Mouse (Mus musculus): Measurements from ENCODE around the gene Nfia. TPM values are rescaled to one million over a fixed set of nuclear protein-coding genes. Genes with fewer than 3 reads are reported as not detected.

The Nfia gene
- polyA plus RNA-seq, 1 experiment from 2014 or later, result 54.3 TPM

DNA sequence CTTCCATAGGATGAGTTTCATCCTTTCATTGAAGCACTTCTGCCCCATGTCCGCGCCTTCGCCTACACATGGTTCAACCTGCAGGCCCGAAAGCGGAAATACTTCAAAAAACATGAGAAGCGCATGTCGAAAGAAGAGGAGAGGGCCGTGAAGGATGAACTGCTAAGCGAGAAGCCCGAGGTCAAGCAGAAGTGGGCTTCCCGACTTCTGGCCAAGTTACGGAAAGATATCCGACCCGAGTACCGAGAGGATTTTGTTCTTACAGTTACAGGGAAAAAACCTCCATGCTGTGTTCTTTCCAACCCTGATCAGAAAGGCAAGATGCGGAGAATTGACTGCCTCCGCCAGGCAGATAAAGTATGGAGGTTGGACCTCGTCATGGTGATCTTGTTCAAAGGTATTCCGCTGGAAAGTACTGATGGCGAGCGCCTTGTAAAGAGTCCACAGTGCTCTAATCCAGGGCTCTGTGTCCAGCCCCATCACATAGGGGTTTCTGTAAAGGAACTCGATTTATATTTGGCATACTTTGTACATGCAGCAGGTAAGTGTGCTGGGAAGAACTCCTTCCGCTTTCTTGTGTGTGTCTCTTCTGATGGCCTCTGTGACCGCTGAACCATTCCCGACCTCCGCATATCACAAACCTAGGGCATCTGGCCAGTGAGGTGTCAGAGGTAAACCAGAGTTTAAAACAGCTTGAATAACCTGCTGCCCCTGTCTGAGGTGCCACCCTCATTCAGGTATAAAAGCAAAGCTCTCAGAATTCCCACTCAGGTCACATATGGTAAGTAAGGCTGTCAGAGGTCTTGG, 10.7 kb downstream of the Nfia start:
- no peak for ATAC-seq (ENCODE audit: insufficient number of reproducible peaks, insufficient read depth, low FRiP score, low read depth)
- H3K4me2 ChIP-seq (ENCODE audit: low read length), result no peak overlapping the region
- no peak overlapping the region for H3K27ac ChIP-seq (replicated peaks in 1 of 2; ENCODE audit: control insufficient read depth in 1 of 2, insufficient read depth in 1 of 2, low read depth in 2 of 2, low read length in 2 of 2)
- H3K36me3 ChIP-seq (ENCODE audit: control insufficient read depth, insufficient read depth, low read length), result peaks cover 48% of the 10 kb centered on the region
- no peak overlapping the region for H3K9ac ChIP-seq (ENCODE audit: low read length)
- peaks cover 0 to 5% of the 10 kb centered on the region in 2 experiments; a peak in 2 of 4 replicates for H3K4me1 ChIP-seq (ENCODE audit: control insufficient read depth in 2 of 2, insufficient read depth in 2 of 2, low read length in 2 of 2)
- H3K9me3 ChIP-seq (ENCODE audit: control insufficient read depth, low read length), result no peaks in the 10 kb centered on the region
- no peaks in the 10 kb centered on the region for H3K27me3 ChIP-seq (ENCODE audit: control insufficient read depth, insufficient read depth, low read length)
- 92% methylated on average over 26 of the region's 26 CpGs for WGBS
- H3K4me3 ChIP-seq (ENCODE audit: control insufficient read depth in 1 of 2, insufficient read depth in 1 of 2, low read depth in 1 of 2, low read length in 2 of 2), result no peak overlapping the region

DNA sequence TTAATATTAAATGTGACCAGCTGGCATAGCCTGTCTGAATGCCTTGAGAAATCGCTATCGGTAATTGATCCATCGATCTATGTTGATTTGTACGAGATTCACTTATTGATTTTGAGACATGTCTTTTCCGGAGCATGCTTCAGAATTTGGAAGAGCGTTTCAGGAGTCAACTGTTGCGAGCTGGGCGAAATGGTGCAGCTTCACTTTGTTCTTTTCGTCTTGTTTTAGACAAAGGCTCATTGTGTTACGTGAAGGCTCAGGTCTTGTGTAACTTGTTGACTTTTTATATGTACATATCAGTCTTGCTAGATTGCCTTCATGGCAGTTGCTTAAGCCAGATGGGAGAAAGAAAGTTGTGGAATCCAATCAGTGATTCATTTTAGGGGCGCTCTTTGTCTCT, 11.7 kb downstream of the Nfia start:
- Histone ChIP-seq H3K9ac (ENCODE audit: low read length) (no peak overlapping the region), H3K9me3 (ENCODE audit: control insufficient read depth, low read length) (no peaks in the 10 kb centered on the region), H3K27me3 (ENCODE audit: control insufficient read depth, insufficient read depth, low read length) (no peaks in the 10 kb centered on the region), H3K36me3 (ENCODE audit: control insufficient read depth, insufficient read depth, low read length) (peaks cover 48% of the 10 kb centered on the region), H3K4me3 (ENCODE audit: control insufficient read depth in 1 of 2, insufficient read depth in 1 of 2, low read depth in 1 of 2, low read length in 2 of 2) (no peak overlapping the region), H3K4me1 (ENCODE audit: control insufficient read depth in 2 of 2, insufficient read depth in 2 of 2, low read length in 2 of 2) (peaks cover 0 to 14% of the 10 kb centered on the region in 2 experiments; a peak in 3 of 4 replicates), H3K4me2 (ENCODE audit: low read length) (no peak overlapping the region), H3K27ac (replicated peaks in 1 of 2; ENCODE audit: control insufficient read depth in 1 of 2, insufficient read depth in 1 of 2, low read depth in 2 of 2, low read length in 2 of 2) (no peak overlapping the region)
- no peak for ATAC-seq (ENCODE audit: insufficient number of reproducible peaks, insufficient read depth, low FRiP score, low read depth)
- 86% methylated on average over 11 of the region's 11 CpGs for WGBS

DNA sequence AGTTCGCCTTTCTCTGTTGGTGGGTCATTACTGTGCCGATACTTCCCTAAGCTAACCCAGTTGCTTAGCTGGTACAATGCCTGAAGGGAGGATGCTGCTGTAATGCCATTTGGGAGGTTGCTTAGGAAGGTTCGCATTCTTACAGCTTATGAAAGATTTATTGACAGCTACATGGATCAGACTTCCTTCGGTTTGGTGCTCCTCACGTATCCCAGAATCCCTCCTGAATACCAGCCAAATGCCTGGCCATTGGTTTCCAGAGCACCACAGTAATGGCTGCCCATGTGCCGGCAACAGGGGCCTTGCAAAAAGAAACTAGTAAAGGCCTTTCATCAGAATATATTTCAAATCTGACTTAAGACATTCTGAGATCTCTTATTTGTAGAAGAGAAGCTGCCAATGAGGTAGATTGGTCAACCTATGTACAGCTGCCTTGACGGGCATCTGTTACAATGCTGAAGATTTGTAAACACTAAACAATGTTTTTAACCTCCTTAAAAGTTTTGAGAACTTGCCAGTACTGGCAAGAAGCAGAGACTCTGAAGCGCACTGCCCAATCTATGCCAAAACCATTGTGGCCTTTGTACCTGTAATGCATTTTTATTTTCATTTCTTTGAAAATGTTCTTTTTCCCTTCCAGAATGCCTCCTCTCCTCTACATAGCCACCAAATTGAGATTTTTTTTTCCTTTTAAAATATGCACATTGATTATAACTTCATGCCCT, 13.2 kb downstream of the Nfia start:
- no peak for ATAC-seq (ENCODE audit: insufficient number of reproducible peaks, insufficient read depth, low FRiP score, low read depth)
- H3K9ac ChIP-seq (ENCODE audit: low read length), result no peak overlapping the region

DNA sequence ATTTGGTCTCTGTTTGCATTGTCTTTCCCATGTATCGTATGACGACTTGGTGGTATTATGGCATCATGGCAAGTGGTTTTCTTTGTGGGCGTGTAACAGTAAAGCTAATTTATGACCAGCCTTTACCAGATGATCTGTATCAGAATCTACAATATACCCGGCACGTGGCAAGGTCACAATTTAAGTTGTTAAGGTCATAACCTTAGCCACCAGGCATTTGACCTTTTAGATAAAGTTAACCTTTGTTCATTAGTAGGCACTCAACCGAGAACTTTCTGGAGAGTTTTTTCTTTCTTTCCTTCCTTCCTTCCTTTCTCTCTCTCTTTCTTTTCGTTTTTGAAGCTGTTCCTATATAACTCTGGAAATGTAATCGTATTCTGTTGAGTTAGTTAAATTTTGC, 14.0 kb downstream of the Nfia start:
- Histone ChIP-seq H3K4me3 (ENCODE audit: control insufficient read depth in 1 of 2, insufficient read depth in 1 of 2, low read depth in 1 of 2, low read length in 2 of 2) (no peak overlapping the region), H3K4me2 (ENCODE audit: low read length) (no peak overlapping the region), H3K27me3 (ENCODE audit: control insufficient read depth, insufficient read depth, low read length) (no peaks in the 10 kb centered on the region), H3K4me1 (ENCODE audit: control insufficient read depth in 2 of 2, insufficient read depth in 2 of 2, low read length in 2 of 2) (peaks cover 0 to 9% of the 10 kb centered on the region in 2 experiments; a peak in 3 of 4 replicates), H3K9me3 (ENCODE audit: control insufficient read depth, low read length) (no peaks in the 10 kb centered on the region), H3K36me3 (ENCODE audit: control insufficient read depth, insufficient read depth, low read length) (peaks cover 61% of the 10 kb centered on the region), H3K9ac (ENCODE audit: low read length) (no peak overlapping the region), H3K27ac (replicated peaks in 1 of 2; ENCODE audit: control insufficient read depth in 1 of 2, insufficient read depth in 1 of 2, low read depth in 2 of 2, low read length in 2 of 2) (no peak overlapping the region)
- ATAC-seq (ENCODE audit: insufficient number of reproducible peaks, insufficient read depth, low FRiP score, low read depth), result no peak
- WGBS, result 68% methylated on average over 8 of the region's 8 CpGs

More for the DNA sequence above, 13.2 kb downstream of the Nfia start:
- Histone ChIP-seq H3K27ac (replicated peaks in 1 of 2; ENCODE audit: control insufficient read depth in 1 of 2, insufficient read depth in 1 of 2, low read depth in 2 of 2, low read length in 2 of 2) (no peak overlapping the region), H3K27me3 (ENCODE audit: control insufficient read depth, insufficient read depth, low read length) (no peaks in the 10 kb centered on the region), H3K36me3 (ENCODE audit: control insufficient read depth, insufficient read depth, low read length) (peaks cover 58% of the 10 kb centered on the region), H3K4me1 (ENCODE audit: control insufficient read depth in 2 of 2, insufficient read depth in 2 of 2, low read length in 2 of 2) (peaks cover 0 to 9% of the 10 kb centered on the region in 2 experiments; a peak in 3 of 4 replicates), H3K4me2 (ENCODE audit: low read length) (no peak overlapping the region), H3K4me3 (ENCODE audit: control insufficient read depth in 1 of 2, insufficient read depth in 1 of 2, low read depth in 1 of 2, low read length in 2 of 2) (no peak overlapping the region), H3K9me3 (ENCODE audit: control insufficient read depth, low read length) (no peaks in the 10 kb centered on the region)
- WGBS, result 89% methylated on average over 8 of the region's 8 CpGs

DNA sequence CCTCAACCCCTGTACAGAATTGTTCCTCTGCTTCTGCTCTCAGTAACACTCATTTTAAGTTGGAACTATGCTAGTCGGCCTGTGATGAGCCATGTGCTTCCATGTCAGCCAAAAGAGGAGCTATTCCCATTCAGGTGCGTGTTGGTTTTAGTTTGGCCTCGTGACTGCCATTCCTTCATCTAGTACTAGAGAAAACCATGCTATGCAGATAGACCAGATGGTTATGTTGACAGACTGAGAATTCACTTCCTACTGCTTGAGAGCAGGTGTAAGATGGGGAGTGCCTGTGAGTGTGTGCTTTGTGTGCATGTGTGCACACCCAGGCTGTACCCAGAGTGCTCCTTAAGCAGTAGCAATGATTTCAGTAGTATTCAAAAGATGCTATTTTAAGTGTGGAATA, 15.0 kb downstream of the Nfia start:
- Histone ChIP-seq H3K4me1 (ENCODE audit: control insufficient read depth in 2 of 2, insufficient read depth in 2 of 2, low read length in 2 of 2) (peaks cover 0 to 9% of the 10 kb centered on the region in 2 experiments; a peak in 3 of 4 replicates), H3K9me3 (ENCODE audit: control insufficient read depth, low read length) (no peaks in the 10 kb centered on the region), H3K36me3 (ENCODE audit: control insufficient read depth, insufficient read depth, low read length) (peaks cover 68% of the 10 kb centered on the region), H3K4me2 (ENCODE audit: low read length) (no peak overlapping the region), H3K4me3 (ENCODE audit: control insufficient read depth in 1 of 2, insufficient read depth in 1 of 2, low read depth in 1 of 2, low read length in 2 of 2) (no peak overlapping the region), H3K27ac (replicated peaks in 1 of 2; ENCODE audit: control insufficient read depth in 1 of 2, insufficient read depth in 1 of 2, low read depth in 2 of 2, low read length in 2 of 2) (no peak overlapping the region), H3K27me3 (ENCODE audit: control insufficient read depth, insufficient read depth, low read length) (no peaks in the 10 kb centered on the region), H3K9ac (ENCODE audit: low read length) (no peak overlapping the region)
- 67% methylated on average over 3 of the region's 3 CpGs for WGBS
- ATAC-seq (ENCODE audit: insufficient number of reproducible peaks, insufficient read depth, low FRiP score, low read depth), result no peak

DNA sequence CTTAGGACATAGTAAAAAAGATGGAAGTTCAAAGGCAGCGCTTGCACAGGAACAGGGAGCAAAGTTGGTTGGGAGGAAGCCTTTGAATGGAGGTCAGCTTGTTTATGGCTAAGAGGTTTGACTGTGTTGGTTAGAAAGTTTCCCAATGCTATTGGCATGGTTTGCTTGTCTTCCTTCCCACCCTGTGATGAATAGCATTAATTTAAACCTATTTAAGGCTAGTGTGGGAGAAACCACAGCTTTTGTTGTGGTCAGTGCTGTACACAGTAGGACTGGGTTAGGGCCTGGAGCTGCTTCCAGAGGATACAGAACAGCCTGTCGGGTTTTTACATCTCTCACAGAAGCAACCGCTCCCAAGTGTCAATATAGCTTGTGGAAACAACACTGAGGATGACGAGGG, 16.0 kb downstream of the Nfia start:
- Histone ChIP-seq H3K4me1 (ENCODE audit: control insufficient read depth in 2 of 2, insufficient read depth in 2 of 2, low read length in 2 of 2) (peaks cover 0 to 9% of the 10 kb centered on the region in 2 experiments; a peak in 3 of 4 replicates), H3K9me3 (ENCODE audit: control insufficient read depth, low read length) (no peaks in the 10 kb centered on the region), H3K9ac (ENCODE audit: low read length) (no peak overlapping the region), H3K27ac (replicated peaks in 1 of 2; ENCODE audit: control insufficient read depth in 1 of 2, insufficient read depth in 1 of 2, low read depth in 2 of 2, low read length in 2 of 2) (no peak overlapping the region), H3K36me3 (ENCODE audit: control insufficient read depth, insufficient read depth, low read length) (peaks cover 66% of the 10 kb centered on the region), H3K4me2 (ENCODE audit: low read length) (no peak overlapping the region), H3K27me3 (ENCODE audit: control insufficient read depth, insufficient read depth, low read length) (no peaks in the 10 kb centered on the region), H3K4me3 (ENCODE audit: control insufficient read depth in 1 of 2, insufficient read depth in 1 of 2, low read depth in 1 of 2, low read length in 2 of 2) (no peak overlapping the region)
- 77% methylated on average over 4 of the region's 4 CpGs for WGBS
- ATAC-seq (ENCODE audit: insufficient number of reproducible peaks, insufficient read depth, low FRiP score, low read depth), result no peak

DNA sequence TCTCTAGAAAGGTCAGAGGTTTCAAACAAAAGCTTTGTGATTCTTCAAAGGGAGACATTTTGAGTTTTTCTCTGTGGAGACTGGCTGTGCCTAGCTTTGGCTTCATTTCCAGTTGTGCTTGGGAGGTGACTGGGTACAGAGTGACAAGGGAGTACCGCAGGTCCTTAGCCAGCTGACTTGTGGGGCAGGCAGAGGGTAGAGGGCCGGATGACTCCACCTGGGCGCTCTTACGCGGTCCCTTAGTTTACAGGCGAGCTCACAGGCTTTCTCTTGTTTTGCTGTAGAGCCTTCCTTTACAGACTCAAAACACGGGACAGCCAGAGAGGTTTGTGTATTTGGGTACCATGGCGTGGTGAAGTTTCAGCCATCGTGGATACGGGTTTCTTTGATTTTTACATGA, 21.4 kb downstream of the Nfia start:
- H3K36me3 ChIP-seq (ENCODE audit: control insufficient read depth, insufficient read depth, low read length), result peaks cover 52% of the 10 kb centered on the region
- H3K4me2 ChIP-seq (ENCODE audit: low read length), result no peak overlapping the region
- H3K27me3 ChIP-seq (ENCODE audit: control insufficient read depth, insufficient read depth, low read length), result no peaks in the 10 kb centered on the region
- no peak overlapping the region for H3K9ac ChIP-seq (ENCODE audit: low read length)
- H3K9me3 ChIP-seq (ENCODE audit: control insufficient read depth, low read length), result no peaks in the 10 kb centered on the region
- no peak overlapping the region for H3K27ac ChIP-seq (replicated peaks in 1 of 2; ENCODE audit: control insufficient read depth in 1 of 2, insufficient read depth in 1 of 2, low read depth in 2 of 2, low read length in 2 of 2)
- H3K4me3 ChIP-seq (ENCODE audit: control insufficient read depth in 1 of 2, insufficient read depth in 1 of 2, low read depth in 1 of 2, low read length in 2 of 2), result no peak overlapping the region
- peaks cover 4 to 10% of the 10 kb centered on the region in 2 experiments for H3K4me1 ChIP-seq (ENCODE audit: control insufficient read depth in 2 of 2, insufficient read depth in 2 of 2, low read length in 2 of 2)
- WGBS, result 89% methylated on average over 10 of the region's 10 CpGs
- no peak for ATAC-seq (ENCODE audit: insufficient number of reproducible peaks, insufficient read depth, low FRiP score, low read depth)

Data from heart, embryonic 14.5 days (tissue).